In the genomic region with DNA sequence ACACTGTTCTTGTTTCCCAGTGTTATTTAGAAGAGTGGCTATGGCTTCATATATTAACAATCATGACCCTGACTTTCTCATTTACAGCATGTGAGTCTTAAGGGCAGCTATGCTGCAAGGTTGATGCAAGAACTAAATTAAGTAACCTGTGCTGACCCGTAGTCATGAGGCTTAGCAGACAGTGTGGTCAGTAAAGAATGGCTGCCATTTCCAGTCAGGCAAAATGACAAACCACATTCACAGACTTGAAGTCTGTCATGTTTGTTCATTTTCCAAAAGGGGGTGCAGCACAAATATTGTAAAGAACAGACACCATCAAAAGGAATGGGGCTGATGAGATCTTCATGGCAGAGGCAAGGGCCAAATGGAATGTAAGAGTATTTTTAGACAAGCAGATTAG, we compare ENCODE assay signal across 15 mouse cellular contexts.
"Had no signal": no experiment of that assay in that cellular context is flagged by ENCODE, and none has a peak within 500 bp of the region (broad histone marks: within the 10 kb centered on the region; RNA-seq: fewer than 3 reads in every experiment).

No protein-coding gene starts in this region.

- H3K9me3 ChIP-seq: midbrain, embryonic 10.5 days; midbrain, embryonic 12.5 days; neural tube, embryonic 12.5 days had no signal

- H3K4me3 ChIP-seq: midbrain, embryonic 10.5 days; midbrain, embryonic 12.5 days; neural tube, embryonic 12.5 days had no signal

- H3K27ac ChIP-seq: midbrain, embryonic 10.5 days; midbrain, embryonic 12.5 days; neural tube, embryonic 12.5 days had no signal

- ATAC-seq: midbrain, embryonic 16.5 days had no signal

- H3K27me3 ChIP-seq: midbrain, embryonic 12.5 days; neural tube, embryonic 12.5 days had no signal

- DNase-seq: lung, adult 18-20 months; lung, embryonic 14.5 days; lung, postnatal 10 days; lung, postnatal 4 days; midbrain, embryonic 14.5 days; right cerebral cortex, postnatal 25 days; right cerebral cortex, postnatal 4 days; spleen, adult 18-20 months; thymus, adult 18-20 months; thymus, postnatal 14 days; thymus, postnatal 36 days had no signal

- H3K4me1 ChIP-seq: midbrain, embryonic 10.5 days; midbrain, embryonic 12.5 days; neural tube, embryonic 12.5 days had no signal

- H3K9ac ChIP-seq: lung, embryonic 14.5 days; midbrain, embryonic 12.5 days; neural tube, embryonic 12.5 days had no signal

- H3K36me3 ChIP-seq: midbrain, embryonic 10.5 days; midbrain, embryonic 12.5 days; neural tube, embryonic 12.5 days had no signal

- H3K4me2 ChIP-seq: lung, embryonic 14.5 days; midbrain, embryonic 12.5 days; neural tube, embryonic 12.5 days had no signal
